In genomic region chr12:5245207-5245597, GRCm38 (mm10) we compare ENCODE assay signal across 13 mouse cellular contexts.
A peak's percentile ranks its signal among the peaks of the same experiment; 100 is the strongest.
DNase-seq lines count a peak whose midpoint lies in the region; ATAC-seq and TF ChIP-seq lines count a peak whose summit lies in the region.
"Had no signal": no experiment of that assay in that cellular context is flagged by ENCODE, and none has a peak within 500 bp of the region (broad histone marks: within the 10 kb centered on the region; RNA-seq: fewer than 3 reads in every experiment).

No protein-coding gene starts in this region.

- H3K9ac ChIP-seq in midbrain, postnatal 0 days (replicated peaks; ENCODE audit: low read length, poor library complexity, severe bottlenecking) = no peak overlapping the region
- H3K9ac ChIP-seq in midbrain, embryonic 14.5 days (replicated peaks; ENCODE audit: low read length) = no peak overlapping the region
- H3K9ac ChIP-seq: liver, embryonic 13.5 days; midbrain, embryonic 12.5 days; neural tube, embryonic 13.5 days had no signal

- intact Hi-C loops in heart, postnatal 25 days (cut with DNase I) = no loop called here
- intact Hi-C loops in gastrocnemius, postnatal 36 days (cut with DNase I) = loop anchor here (5.0 kb wide), 1 partner anchor 98 kb away; no protein-coding TSS in a partner anchor

- peak; percentile 58 for ATAC-seq in midbrain, postnatal 0 days (ENCODE audit: low FRiP score)
- ATAC-seq in midbrain, embryonic 14.5 days (ENCODE audit: low FRiP score, low TSS enrichment) = no peak

- H3K27ac ChIP-seq in midbrain, postnatal 0 days (ENCODE audit: low read depth, low read length) = no peak overlapping the region
- no peak overlapping the region for H3K27ac ChIP-seq in midbrain, embryonic 14.5 days (replicated peaks; ENCODE audit: low read depth, low read length)
- H3K27ac ChIP-seq: liver, embryonic 13.5 days; midbrain, embryonic 12.5 days; neural tube, embryonic 13.5 days had no signal

- peak; percentile 78 to 87 for DNase-seq in adrenal gland, adult (ENCODE audit: inconsistent age in 2 of 2, low spot score in 1 of 2)
- DNase-seq in adrenal gland, adult 8-10 months = no peak
- DNase-seq in heart, adult 18-20 months = peak; percentile 28 to 61
- DNase-seq in heart, postnatal 25 days (ENCODE audit: low spot score) = no peak
- DNase-seq in midbrain, postnatal 0 days (ENCODE audit: low spot score) = peak; percentile 71
- DNase-seq in midbrain, embryonic 14.5 days = no peak
- peak; percentile 48 to 49 for DNase-seq in gastrocnemius, postnatal 36 days
- no peak for DNase-seq in lung, postnatal 25 days (ENCODE audit: low spot score)
- DNase-seq: kidney, postnatal 10 days; liver, embryonic 13.5 days; lung, postnatal 14 days had no signal

- no peak overlapping the region for H3K4me3 ChIP-seq in midbrain, postnatal 0 days (ENCODE audit: low read depth, low read length)
- H3K4me3 ChIP-seq in midbrain, embryonic 14.5 days (replicated peaks; ENCODE audit: low read depth, low read length) = no peak overlapping the region
- H3K4me3 ChIP-seq: liver, embryonic 13.5 days; midbrain, embryonic 12.5 days; neural tube, embryonic 13.5 days had no signal

- no peak overlapping the region for H3K4me2 ChIP-seq in midbrain, postnatal 0 days (ENCODE audit: low read depth, low read length, poor library complexity, severe bottlenecking)
- no peak overlapping the region for H3K4me2 ChIP-seq in midbrain, embryonic 14.5 days (ENCODE audit: low read length)
- H3K4me2 ChIP-seq: liver, embryonic 13.5 days; midbrain, embryonic 12.5 days; neural tube, embryonic 13.5 days had no signal

- no peaks in the 10 kb centered on the region for H3K9me3 ChIP-seq in midbrain, postnatal 0 days (ENCODE audit: low read length)
- H3K9me3 ChIP-seq in midbrain, embryonic 14.5 days (ENCODE audit: control insufficient read depth, low read length) = no peaks in the 10 kb centered on the region
- H3K9me3 ChIP-seq: liver, embryonic 13.5 days; midbrain, embryonic 12.5 days; neural tube, embryonic 13.5 days had no signal

- H3K4me1 ChIP-seq in midbrain, postnatal 0 days (ENCODE audit: insufficient read depth, low read length) = peaks cover 3% of the 10 kb centered on the region; the same call in 1 of the 2 replicates
- H3K4me1 ChIP-seq in midbrain, embryonic 14.5 days (ENCODE audit: control insufficient read depth, insufficient read depth, low read length) = peaks cover 2% of the 10 kb centered on the region; the same call in 1 of the 2 replicates
- H3K4me1 ChIP-seq: liver, embryonic 13.5 days had no signal

- no peaks in the 10 kb centered on the region for H3K27me3 ChIP-seq in midbrain, postnatal 0 days (ENCODE audit: insufficient read depth, low read length)
- no peaks in the 10 kb centered on the region for H3K27me3 ChIP-seq in midbrain, embryonic 14.5 days (ENCODE audit: control insufficient read depth, insufficient read depth, low read length)
- H3K27me3 ChIP-seq: liver, embryonic 13.5 days; midbrain, embryonic 12.5 days; neural tube, embryonic 13.5 days had no signal

- TF ChIP-seq CTCF in midbrain, postnatal 0 days (IDR thresholded peaks at IDR 0.05) = no peak

- H3K36me3 ChIP-seq in midbrain, postnatal 0 days (ENCODE audit: insufficient read depth, low read length) = no peaks in the 10 kb centered on the region
- no peaks in the 10 kb centered on the region for H3K36me3 ChIP-seq in midbrain, embryonic 14.5 days (ENCODE audit: control insufficient read depth, insufficient read depth, low read length)
- H3K36me3 ChIP-seq: liver, embryonic 13.5 days; midbrain, embryonic 12.5 days; neural tube, embryonic 13.5 days had no signal

- WGBS in midbrain, postnatal 0 days = 37% methylated on average over 4 of the region's 4 CpGs
- 34% methylated on average over 4 of the region's 4 CpGs for WGBS in midbrain, embryonic 14.5 days

Comparison
In these comparisons a context has a peak if more than half of its experiments do, and no peak if none do; other contexts are left out.
1. DNase-seq: peak in adrenal gland, adult (2 of 2), heart, adult 18-20 months (2 of 2), midbrain, postnatal 0 days (single experiment) and gastrocnemius, postnatal 36 days (2 of 2); none in adrenal gland, adult 8-10 months (single experiment), heart, postnatal 25 days (single experiment), midbrain, embryonic 14.5 days (single experiment) and lung, postnatal 25 days (single experiment).